Mouse (Mus musculus): Measurements from ENCODE around the gene Olfr517.

Gene Olfr517

DNA sequence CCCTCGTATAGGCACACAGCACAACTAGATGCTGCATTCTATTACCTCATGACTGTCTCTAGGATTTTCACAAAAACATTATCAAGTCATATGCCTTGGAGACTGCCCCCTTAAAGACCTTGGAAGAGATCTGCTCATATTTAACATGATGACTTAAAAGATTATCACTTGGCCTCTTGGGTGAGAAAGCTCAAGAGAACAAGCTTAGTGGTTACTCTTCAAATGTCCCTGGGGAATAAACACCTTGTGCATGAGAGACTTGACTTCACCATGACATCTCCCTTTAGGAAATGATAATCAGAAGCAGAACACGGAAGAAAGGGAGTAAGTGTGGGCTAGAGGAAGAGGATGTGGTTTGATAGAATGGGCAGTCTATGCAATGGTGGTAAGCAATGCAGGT is at the start of gene Olfr517:
Gene Olfr517, minus strand, starts transcription at position 101 of the 400 bp plus-strand sequence.
- DNase-seq (ENCODE audit: low spot score) = no peak

DNA sequence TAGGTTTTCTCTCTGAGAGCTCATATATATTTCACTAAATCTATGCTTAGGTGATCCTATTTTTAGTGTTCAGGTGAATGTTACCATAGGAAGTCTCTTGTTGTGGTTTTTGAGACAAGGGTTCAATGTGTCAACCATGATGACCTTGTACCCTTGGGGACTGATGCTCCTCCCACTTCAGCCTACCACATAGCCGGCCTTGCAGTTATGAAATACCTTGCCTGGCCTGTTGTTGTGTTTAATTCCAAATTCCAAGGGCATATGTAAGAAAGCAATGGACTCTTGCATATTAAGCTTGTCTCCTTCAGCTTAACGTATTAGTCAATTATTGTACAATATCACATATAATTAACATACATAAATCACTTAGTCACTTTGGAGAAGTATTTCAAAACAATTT is 31.8 kb upstream of the Olfr517 start:
- no peak for DNase-seq (ENCODE audit: low spot score)

DNA sequence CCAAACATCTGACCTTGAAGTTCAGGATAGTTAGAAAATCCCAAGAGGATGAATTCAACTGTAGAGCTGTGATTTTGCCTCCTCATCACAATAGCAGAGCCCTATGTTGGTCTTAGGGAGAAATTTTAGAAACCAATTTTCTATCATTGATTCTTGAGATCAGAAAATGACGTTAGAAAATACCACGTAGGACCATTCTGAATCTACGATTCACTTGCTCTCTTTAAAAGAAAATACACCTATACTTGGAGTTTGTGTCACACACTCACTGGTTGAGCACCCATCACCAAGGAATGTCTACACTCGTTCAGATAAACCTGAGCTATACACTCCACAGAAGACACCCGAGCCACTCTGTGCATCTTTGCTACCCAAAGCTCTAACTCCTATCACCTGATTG is 22.1 kb upstream of the Olfr517 start, which contains the start of gene Olfr519:
Gene Olfr519, minus strand, starts transcription at position 101 of the 400 bp plus-strand sequence.
- no peak for DNase-seq (ENCODE audit: low spot score)

DNA sequence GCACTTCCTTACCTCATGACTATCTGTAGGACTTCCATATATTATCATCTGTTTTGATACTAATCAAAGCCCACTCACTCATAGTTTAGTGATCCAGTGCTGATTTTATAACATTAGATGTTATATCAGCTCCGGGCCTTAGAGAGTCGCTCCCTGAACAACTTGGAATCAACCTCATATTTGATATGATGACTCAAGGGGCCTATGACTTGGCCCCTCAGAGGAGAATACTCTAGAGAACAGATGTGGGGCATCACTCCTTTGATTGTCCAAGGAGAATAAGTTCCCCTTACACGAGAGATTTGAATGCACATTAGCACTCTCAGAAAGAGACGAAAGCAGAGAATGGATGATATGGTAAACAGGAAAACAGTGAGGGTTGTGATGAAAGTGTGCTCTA is 12.7 kb upstream of the Olfr517 start, which contains the start of gene Olfr518:
Gene Olfr518, minus strand, starts transcription at position 101 of the 400 bp plus-strand sequence.
- DNase-seq (ENCODE audit: low spot score) = no peak

DNA sequence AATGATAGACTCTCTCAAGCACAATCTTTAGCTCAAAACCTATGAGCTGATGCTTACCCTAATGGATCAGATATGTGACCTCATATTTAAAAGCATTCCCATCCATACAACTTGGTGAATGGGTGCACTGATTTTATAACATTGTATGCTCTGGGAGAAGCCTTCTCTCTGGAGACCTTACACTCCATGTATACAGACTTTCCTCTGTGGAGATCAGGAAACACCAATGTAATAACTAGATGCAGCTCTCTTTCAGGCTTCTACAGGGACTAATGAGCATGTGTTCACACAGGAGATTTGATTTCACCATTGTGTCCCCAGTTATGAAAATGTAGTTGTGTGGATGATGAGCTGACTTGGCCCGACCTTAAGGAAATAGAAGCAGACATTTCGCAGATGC is 21.8 kb downstream of the Olfr517 start, which contains the start of gene Olfr516:
Gene Olfr516, minus strand, starts transcription at position 101 of the 400 bp plus-strand sequence.
- no peak for DNase-seq (ENCODE audit: low spot score)

DNA sequence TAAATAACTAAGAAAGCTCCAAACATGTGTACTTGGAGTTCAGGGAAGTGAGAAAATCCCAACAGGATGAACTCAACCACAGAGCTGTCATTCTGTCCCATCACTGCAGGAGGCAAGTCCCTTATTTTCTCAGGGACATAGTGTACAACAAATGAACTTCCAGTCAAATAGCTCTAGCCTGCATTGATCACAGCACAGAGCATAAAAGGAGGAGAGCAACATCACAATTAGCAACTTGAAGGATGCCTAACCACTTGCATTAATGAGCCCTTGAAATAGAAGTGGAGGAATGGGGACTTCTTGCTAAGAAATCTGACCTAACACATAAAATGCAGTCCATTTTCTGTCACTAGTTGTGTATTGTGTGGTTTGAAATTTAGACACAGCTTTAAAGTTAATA is 46.3 kb downstream of the Olfr517 start, which contains the start of gene Olfr514:
Gene Olfr514, minus strand, starts transcription at position 101 of the 400 bp plus-strand sequence.
- no peak for DNase-seq (ENCODE audit: low spot score)

Data from lung, postnatal 25 days (tissue).